Mouse (Mus musculus) hindbrain, embryonic 13.5 days (tissue): ENCODE data around the gene Zfp51. TPM values are rescaled to one million over a fixed set of nuclear protein-coding genes. Genes with fewer than 3 reads are reported as not detected.
"Not testable (repeated sequence)": the region's sequence is repeated elsewhere in the genome, so short reads cannot be mapped to it uniquely, and the experiment has no call there.

Experiments
- ATAC-seq: fragments of 200-750 bp; cut with Nextera tagmentation; 2 replicates; pipeline ENCODE4 v1.8.0; 2017; ENCODE audit warnings: moderate TSS enrichment; ENCODE audit not compliant: low FRiP score
- H3K27ac ChIP-seq: fragments of 300-500 bp; sonication (generic); 2 replicates; pipeline ENCODE4 v1.5.1; 2015; ENCODE audit warnings: inconsistent platforms, mild to moderate bottlenecking, moderate library complexity
- H3K27me3 ChIP-seq: fragments of 300-500 bp; sonication (generic); 2 replicates; pipeline ENCODE4 v1.6.1; 2015; ENCODE audit warnings: mild to moderate bottlenecking, inconsistent platforms
- H3K36me3 ChIP-seq: fragments of 300-500 bp; sonication (generic); 2 replicates; pipeline ENCODE4 v1.6.1; 2015; ENCODE audit warnings: mild to moderate bottlenecking, inconsistent platforms
- H3K4me1 ChIP-seq: fragments of 300-500 bp; sonication (generic); replicated peaks from 2 replicates; pipeline ENCODE4 v1.6.1; 2015; ENCODE audit warnings: inconsistent platforms
- H3K4me2 ChIP-seq: fragments of 300-500 bp; sonication (generic); 2 replicates; pipeline ENCODE4 v1.6.1; 2015; ENCODE audit warnings: inconsistent platforms, mild to moderate bottlenecking, moderate library complexity
- H3K4me3 ChIP-seq: fragments of 300-500 bp; sonication (generic); 2 replicates; pipeline ENCODE4 v1.5.1; 2015; ENCODE audit warnings: mild to moderate bottlenecking, inconsistent platforms
- H3K9ac ChIP-seq: fragments of 300-500 bp; sonication (generic); 2 replicates; pipeline ENCODE4 v1.6.1; 2015; ENCODE audit warnings: mild to moderate bottlenecking, inconsistent platforms
- H3K9me3 ChIP-seq: fragments of 300-500 bp; sonication (generic); 2 replicates; pipeline ENCODE4 v1.6.1; 2016; ENCODE audit warnings: inconsistent platforms
- WGBS: fragments of 180-500 bp; shearing (Covaris S2); methylation state at CpG from one replicate; pipeline ENCODE4 v1.1.7; 2015; 5-methylcytosine and 5-hydroxymethylcytosine counted together
- polyA plus RNA-seq: library from polyadenylated mRNA; unstranded; fragments of >200 nt; fragmentation: Nextera tagmentation; extraction: Ambion mirVana; gene quantifications from 2 replicates; pipeline ENCODE4 v1.2.1, GENCODE M21; 2015

Zfp51 gene
- polyA plus RNA-seq, 1 experiment from 2014 or later: 13.0 TPM

- ATAC-seq, H3K4me1 ChIP-seq, H3K4me3 ChIP-seq, H3K9me3 ChIP-seq, H3K27me3 ChIP-seq, H3K27ac ChIP-seq, H3K9ac ChIP-seq, H3K36me3 ChIP-seq, H3K4me2 ChIP-seq: not testable (repeated sequence)
- WGBS: 81% methylated on average over 10 of the region's 10 CpGs
These were observed 28.1 kb downstream of the Zfp51 start for GRCm38 (mm10) chr17:21478103-21478777.

GRCm38 (mm10) chr17:21488760-21489499 lies 38.8 kb downstream of the Zfp51 start, which contains the start of gene Zfp53:
Gene Zfp53, plus strand, starts transcription at chr17:21488998.
- H3K9me3 ChIP-seq: no peaks in the 10 kb centered on the region
- no peaks in the 10 kb centered on the region for H3K27me3 ChIP-seq
- peak within 1 kb of the TSS; percentile 75 for H3K9ac ChIP-seq
- peaks cover 12% of the 10 kb centered on the region for H3K4me1 ChIP-seq
- peak within 1 kb of the TSS; percentile 64 for H3K4me2 ChIP-seq
- peaks cover 5% of the 10 kb centered on the region; the same call in 1 of the 2 replicates for H3K36me3 ChIP-seq
- peak; percentile 100 for ATAC-seq
- H3K27ac ChIP-seq: peak within 1 kb of the TSS; percentile 76
- H3K4me3 ChIP-seq: peak within 1 kb of the TSS; percentile 65
- WGBS: under 1% methylated on average over 34 of the region's 34 CpGs

- Histone ChIP-seq H3K36me3 (peaks cover 7% of the 10 kb centered on the region), H3K9me3 (no peaks in the 10 kb centered on the region), H3K27me3 (no peaks in the 10 kb centered on the region), H3K4me1 (peaks cover 12% of the 10 kb centered on the region), H3K9ac (peak overlapping the region; percentile 75), H3K27ac (0 out of 2 replicates have a peak overlapping the region, but pooled peaks have one; percentile 76), H3K4me3 (peak overlapping the region; percentile 65), H3K4me2 (peak overlapping the region; percentile 64)
- 17% methylated on average over 8 of the region's 8 CpGs for WGBS
- peak; percentile 4; the same call in 1 of the 2 replicates for ATAC-seq
These were observed 39.4 kb downstream of the Zfp51 start for GRCm38 (mm10) chr17:21489500-21490001.

GRCm38 (mm10) chr17:21501365-21501764 lies 51.2 kb downstream of the Zfp51 start:
- Histone ChIP-seq H3K4me3 (no peak overlapping the region), H3K4me1 (no peaks in the 10 kb centered on the region), H3K27me3 (no peaks in the 10 kb centered on the region), H3K36me3 (peaks cover 9% of the 10 kb centered on the region), H3K9me3 (no peaks in the 10 kb centered on the region; the same call in 1 of the 2 replicates), H3K4me2 (no peak overlapping the region), H3K27ac (no peak overlapping the region), H3K9ac (no peak overlapping the region)
- WGBS: 86% methylated on average over 1 of the region's 1 CpGs
- ATAC-seq: no peak

- Histone ChIP-seq H3K4me3 (no peak overlapping the region), H3K36me3 (peaks cover 17% of the 10 kb centered on the region), H3K4me1 (no peaks in the 10 kb centered on the region), H3K4me2 (no peak overlapping the region), H3K27me3 (no peaks in the 10 kb centered on the region), H3K27ac (no peak overlapping the region), H3K9ac (no peak overlapping the region), H3K9me3 (no peaks in the 10 kb centered on the region)
- ATAC-seq: no peak
- 98% methylated on average over 1 of the region's 1 CpGs for WGBS
These were observed 54.4 kb downstream of the Zfp51 start for GRCm38 (mm10) chr17:21504524-21504923.

GRCm38 (mm10) chr17:21506258-21506657 lies 56.1 kb downstream of the Zfp51 start:
- Histone ChIP-seq H3K4me3 (no peak overlapping the region), H3K9ac (no peak overlapping the region), H3K36me3 (peaks cover 17% of the 10 kb centered on the region), H3K4me1 (no peaks in the 10 kb centered on the region), H3K27me3 (no peaks in the 10 kb centered on the region), H3K27ac (no peak overlapping the region), H3K9me3 (no peaks in the 10 kb centered on the region), H3K4me2 (no peak overlapping the region)
- WGBS: 98% methylated on average over 3 of the region's 3 CpGs
- no peak for ATAC-seq

GRCm38 (mm10) chr17:21509756-21510155 lies 59.6 kb downstream of the Zfp51 start:
- no peak for ATAC-seq
- Histone ChIP-seq H3K9ac (no peak overlapping the region), H3K27me3 (no peaks in the 10 kb centered on the region), H3K27ac (no peak overlapping the region), H3K4me2 (no peak overlapping the region), H3K4me3 (no peak overlapping the region), H3K4me1 (no peaks in the 10 kb centered on the region), H3K36me3 (peaks cover 24% of the 10 kb centered on the region), H3K9me3 (no peaks in the 10 kb centered on the region)

Other genes starting within 250 kb of the Zfp51 start
- gene Vmn1r234, start 224.3 kb upstream of the Zfp51 start, polyA plus RNA-seq: not detected in 2 replicates
- not detected in 2 replicates for gene Vmn1r235, start 194.0 kb upstream of the Zfp51 start, polyA plus RNA-seq
- not detected in 2 replicates for gene Vmn1r236, start 167.4 kb upstream of the Zfp51 start, polyA plus RNA-seq
- not detected in 2 replicates for gene Vmn1r237, start 138.5 kb upstream of the Zfp51 start, polyA plus RNA-seq
- 4.5 and 5.8 TPM in 2 replicates for gene Zfp677, start 66.6 kb upstream of the Zfp51 start, polyA plus RNA-seq
- 4.6 and 5.2 TPM in 2 replicates for gene Zfp54, start 27.1 kb upstream of the Zfp51 start, polyA plus RNA-seq
- 10.0 and 10.4 TPM in 2 replicates for gene Zfp53, start 38.6 kb downstream of the Zfp51 start, polyA plus RNA-seq
- gene Zfp52, start 85.2 kb downstream of the Zfp51 start, polyA plus RNA-seq: 1.9 and 2.5 TPM in 2 replicates
- gene Zfp948, start 116.6 kb downstream of the Zfp51 start, polyA plus RNA-seq: 16.0 and 18.1 TPM in 2 replicates
- 11.7 and 12.9 TPM in 2 replicates for gene Zfp983, start 200.2 kb downstream of the Zfp51 start, polyA plus RNA-seq
- 16.8 and 21.3 TPM in 2 replicates for gene Gm10226, start 241.5 kb downstream of the Zfp51 start, polyA plus RNA-seq